Mouse (Mus musculus): ENCODE measurements around the gene Ugt1a9.
"Not testable (repeated sequence)": the region's sequence is repeated elsewhere in the genome, so short reads cannot be mapped to it uniquely, and the experiment has no call there.

DNA sequence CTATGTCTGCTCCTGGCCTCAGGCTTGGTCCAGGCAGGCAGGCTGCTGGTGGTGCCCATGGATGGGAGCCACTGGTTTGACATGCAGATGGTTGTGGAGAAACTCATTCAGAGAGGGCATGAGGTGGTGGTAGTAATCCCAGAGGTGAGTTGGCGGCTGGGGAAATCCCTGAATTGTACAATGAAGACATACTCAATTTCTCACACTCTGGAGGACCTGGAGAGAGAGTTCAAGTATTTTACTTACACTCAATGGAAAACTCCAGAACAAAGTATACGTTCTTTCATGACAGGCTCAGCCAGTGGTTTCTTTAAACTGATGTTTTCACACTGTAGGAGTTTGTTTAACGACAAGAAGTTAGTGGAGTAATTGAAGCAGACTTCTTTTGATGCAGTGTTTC is 45.4 kb upstream of the Ugt1a9 start:
- not testable (repeated sequence) for TF ChIP-seq GATA1 (IDR thresholded peaks at IDR 0.05; ENCODE audit: borderline replicate concordance, low read length); FLI1 (IDR thresholded peaks at IDR 0.05; ENCODE audit: low read length)
